Mouse (Mus musculus) 416B (cell line): ENCODE data around the gene Higd1c.
"Not testable (repeated sequence)": the region's sequence is repeated elsewhere in the genome, so short reads cannot be mapped to it uniquely, and the experiment has no call there.

Experiments
- DNase-seq: peaks from one replicate; pipeline ENCODE4 v3.0.0; 2011; ENCODE audit warnings: low read depth

Gene Higd1c

DNA sequence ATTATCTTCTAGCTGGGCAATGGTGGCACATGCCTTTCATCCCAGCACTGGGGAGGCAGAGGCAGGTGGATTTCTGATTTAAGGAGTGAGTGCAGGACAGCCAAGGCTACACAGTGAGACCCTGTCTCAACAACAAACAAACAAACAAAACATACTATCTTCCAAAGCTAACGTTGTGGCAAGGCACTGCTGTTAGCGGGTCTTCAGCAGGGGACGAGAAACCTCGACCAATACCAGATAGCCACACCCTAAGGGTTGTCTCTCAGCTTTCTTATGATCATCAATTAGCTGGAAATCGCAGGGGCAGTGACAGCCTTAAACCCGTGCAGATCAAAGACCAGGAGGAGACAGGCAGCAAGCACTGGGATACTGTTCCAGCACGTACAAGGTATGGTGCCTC is at the start of gene Higd1c:
Gene Higd1c (plus strand): TSS at position 301 of the 400 bp plus-strand sequence.
- no peak for DNase-seq

DNA sequence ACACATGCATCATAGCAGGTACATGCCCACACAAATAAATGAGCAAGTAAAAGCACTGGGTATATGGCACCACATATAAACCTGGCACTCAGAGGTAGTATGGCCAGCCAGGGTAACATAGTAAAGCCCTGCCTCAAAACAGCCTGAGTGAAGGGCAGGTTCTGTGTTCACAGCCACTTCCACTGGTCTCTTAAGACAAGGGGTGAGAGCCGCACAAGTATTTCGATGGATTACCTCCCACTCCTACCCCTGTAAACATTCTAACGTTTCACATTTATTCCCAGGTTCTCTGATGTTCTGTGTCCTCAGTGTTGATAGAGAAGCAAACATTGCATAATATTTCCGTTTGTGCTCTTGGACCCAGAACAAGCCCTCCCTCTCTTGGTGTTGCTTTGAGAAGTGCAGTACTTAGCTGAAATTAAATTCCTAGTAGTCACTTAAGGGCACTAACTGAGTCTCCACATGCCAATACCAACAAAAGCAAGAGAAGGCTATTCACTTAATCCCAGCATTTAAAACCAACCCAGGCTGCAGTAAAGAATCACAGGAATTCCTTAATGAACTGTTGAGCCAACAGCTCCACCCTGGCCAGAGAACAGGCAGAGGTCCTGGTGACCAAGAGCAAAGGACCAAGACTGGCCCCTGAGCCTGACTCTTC is 46.2 kb upstream of the Higd1c start:
- not testable (repeated sequence) for DNase-seq

DNA sequence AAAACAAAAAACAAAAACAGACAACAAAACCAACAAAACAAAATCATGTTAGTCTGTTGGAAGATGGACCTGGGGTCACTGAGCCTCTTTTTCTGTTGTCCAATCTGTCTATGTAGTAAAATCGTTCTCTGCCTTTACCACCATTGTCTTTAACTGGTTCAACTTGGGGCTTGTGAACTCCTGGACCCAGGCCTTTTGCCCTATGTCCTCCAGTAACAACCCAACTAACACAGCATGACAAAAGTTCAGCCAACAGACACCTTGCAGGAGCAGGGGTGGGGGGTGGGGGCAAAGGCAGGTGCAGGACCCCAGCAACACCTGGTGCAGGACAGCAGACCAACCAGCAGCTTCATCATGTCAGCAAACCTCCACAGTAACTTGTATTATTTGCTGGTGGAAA is 44.5 kb upstream of the Higd1c start:
- no peak for DNase-seq

DNA sequence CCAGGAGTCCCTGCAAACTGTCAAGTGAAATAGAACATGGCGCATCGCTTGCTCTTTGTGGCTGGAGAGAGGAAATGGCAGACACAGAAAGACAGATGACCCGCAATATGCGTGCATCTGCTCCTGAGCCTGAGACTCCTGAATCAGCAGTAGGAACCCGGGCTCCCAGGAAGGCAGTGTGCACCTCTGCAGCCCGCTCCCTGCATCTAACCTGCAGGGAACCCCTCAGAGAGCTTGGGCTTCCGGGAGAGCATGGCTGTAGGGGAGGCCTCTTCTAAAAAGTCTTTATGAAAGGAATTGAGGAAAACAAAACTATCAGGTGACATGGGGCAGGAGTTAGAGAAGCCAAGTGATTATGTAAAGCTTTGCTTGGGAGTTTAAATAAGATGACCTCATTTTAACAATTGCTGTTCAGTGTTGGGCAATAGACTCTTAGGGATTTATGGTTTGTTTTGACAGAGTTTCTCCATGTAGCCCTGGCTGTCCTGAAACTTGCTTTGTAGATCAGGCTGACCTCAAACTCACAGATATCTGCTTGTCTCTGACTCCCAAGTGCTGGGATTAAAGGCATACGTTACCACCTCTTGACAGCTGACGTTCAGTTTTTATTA is 43.9 kb upstream of the Higd1c start:
- no peak for DNase-seq

DNA sequence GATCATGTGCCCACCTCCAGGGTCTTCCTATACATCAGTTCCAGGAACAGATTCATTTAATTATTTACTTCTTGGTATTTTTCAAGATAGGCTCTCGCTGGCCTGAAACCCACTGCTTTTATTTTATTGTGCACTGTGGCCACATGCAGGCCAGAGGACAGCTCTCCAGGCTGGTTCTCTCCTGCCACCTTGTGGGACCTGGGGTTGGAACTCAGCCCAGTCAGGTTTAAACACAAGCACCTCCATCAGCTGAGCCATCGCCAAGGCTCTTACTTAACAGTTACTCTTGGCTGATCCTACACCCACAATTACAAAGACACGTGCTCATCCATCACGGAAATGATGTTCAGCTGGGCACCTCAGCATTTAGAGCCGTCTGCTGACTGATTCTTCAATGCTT is 43.2 kb upstream of the Higd1c start:
- DNase-seq = peak; percentile 70

DNA sequence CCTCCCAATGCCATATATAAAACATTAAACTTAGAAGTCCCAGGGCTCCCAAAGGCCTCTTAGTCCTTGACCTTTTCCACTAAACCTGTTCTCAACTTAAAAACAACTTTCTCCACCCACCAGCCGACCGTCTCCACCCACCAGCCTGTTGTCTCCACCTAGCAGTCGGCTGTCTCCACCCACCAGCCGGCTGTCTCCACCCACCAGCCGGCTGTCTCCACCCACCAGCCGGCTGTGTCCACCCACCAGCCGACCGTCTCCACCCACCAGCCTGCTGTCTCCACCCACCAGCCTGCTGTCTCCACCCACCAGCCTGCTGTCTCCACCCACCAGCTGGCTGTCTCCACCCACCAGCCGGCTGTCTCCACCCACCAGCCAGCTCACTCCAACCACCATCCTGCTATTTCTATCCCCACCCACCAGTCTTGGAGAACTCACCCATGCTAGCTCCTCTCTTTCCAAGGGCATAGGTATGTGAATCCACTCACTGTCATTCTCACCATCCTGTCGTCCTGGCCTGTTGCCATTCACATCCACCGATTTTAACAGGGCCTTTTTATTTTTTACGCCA is 40.2 kb upstream of the Higd1c start:
- DNase-seq = peak; percentile 41

DNA sequence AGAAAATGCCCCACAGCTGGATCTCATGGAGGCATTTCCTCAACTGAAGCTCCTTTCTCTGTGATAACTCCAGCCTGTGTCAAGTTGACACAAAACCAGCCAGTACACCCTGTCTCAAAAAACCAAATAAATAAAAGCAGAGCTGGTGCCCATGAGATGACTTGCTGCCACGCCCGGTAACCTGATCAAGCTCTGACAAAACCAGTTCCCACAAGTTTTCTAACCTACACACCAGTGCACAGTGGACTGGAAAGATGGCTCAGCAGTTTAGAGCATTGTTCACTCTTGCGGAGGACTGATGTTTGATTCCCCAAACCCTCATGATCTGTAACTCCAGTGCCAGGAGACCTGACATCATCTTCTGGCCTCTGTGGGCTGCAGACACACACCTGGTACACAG is 39.1 kb upstream of the Higd1c start:
- no peak for DNase-seq

DNA sequence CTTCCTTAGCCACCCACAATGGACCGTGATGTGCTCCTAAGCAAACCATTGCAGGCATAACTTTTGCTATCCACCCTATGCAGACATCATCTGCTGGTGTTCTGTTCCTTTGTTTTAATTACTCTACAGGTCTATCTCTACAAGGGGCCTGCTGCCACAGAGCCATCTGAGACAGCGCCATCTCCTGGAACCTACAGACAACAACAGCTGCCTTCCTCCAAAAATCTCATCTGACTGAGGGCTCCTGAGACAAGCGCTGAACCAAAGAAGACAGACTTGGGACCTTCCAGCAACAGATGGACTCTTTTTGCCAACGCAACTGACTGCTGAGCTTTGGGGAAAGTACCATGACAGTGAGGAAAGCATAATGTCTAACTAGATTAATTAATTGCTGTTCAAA is 36.3 kb upstream of the Higd1c start:
- peak; percentile 46 for DNase-seq

DNA sequence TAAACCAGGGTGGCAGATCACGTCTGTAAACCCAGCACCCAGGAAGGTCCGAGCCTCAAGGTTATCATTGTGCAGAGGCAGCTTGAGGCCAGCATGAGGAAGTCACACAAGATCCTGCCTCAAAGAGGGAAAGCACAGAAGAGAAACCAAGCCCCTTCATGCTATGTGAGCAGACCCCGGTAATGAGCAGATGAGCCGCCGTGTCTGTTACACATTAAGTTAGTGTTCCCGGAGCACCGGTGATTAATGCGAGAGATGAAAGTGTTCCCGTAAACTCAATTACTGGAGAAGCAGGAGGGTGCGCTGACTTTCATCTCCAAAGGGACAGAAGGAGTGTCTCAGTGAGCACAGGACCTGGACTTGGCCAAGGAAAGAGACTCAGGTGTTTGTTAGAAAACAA is 35.0 kb upstream of the Higd1c start:
- not testable (repeated sequence) for DNase-seq

DNA sequence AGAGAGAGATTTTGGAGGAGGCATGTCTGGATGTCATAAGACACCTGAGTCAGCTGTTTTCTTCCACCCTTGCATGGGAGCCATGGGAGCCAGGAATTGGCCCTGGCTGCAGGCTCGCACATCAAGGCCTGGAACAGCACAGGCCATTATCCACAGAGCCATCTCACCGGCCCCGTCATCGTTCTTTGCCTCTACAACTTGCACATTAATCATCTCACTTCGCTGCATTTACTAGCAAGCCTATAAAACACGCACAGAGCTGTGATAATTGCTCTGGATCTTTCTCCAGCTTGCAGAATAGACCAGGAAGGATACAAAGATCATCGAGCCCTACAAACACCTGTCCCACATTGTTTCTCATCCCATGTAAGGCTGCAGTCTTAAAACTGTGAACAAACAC is 33.6 kb upstream of the Higd1c start:
- DNase-seq = no peak

DNA sequence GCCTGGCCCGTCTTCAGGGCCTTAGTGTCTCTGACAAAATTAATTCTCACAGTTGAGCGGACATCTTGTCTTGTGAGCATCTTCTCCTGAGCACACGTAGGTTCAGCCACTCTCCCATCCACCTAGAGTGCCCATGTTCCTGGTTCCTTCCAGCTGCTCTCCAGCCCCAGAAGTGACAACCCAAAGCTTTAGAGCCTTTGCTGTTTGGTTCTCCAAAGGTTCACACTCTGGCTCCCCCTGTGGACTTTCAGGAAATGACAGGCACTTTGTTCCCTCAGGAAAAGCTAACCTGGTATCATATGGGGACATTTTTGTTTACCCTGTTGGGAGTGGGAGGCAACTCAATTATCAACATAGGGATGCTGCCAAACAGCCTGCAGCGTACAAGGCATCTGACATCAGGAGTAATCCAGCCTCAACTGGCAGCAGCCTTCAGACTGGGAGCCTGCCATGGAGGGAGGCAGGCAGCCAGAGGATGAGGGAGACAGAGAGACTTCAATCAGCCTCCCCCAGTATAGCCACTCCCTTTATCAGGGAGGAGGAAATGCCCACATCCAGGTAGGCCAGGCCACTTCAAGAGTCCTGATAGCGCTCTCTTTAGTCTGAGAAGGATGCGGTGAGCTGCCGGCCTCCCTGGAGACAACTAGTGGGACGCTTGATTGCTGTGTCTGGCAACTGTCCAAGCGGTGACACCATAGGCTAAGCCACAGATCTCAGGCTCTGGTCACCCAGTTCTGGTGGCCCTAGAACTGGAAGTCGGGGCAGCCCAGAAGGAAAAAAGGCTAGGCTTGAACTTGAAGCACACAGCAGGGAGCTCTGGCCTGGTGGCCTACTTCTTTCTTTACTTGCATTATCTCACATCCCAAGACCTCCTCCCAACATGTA is 32.0 kb upstream of the Higd1c start:
- DNase-seq = not testable (repeated sequence)

DNA sequence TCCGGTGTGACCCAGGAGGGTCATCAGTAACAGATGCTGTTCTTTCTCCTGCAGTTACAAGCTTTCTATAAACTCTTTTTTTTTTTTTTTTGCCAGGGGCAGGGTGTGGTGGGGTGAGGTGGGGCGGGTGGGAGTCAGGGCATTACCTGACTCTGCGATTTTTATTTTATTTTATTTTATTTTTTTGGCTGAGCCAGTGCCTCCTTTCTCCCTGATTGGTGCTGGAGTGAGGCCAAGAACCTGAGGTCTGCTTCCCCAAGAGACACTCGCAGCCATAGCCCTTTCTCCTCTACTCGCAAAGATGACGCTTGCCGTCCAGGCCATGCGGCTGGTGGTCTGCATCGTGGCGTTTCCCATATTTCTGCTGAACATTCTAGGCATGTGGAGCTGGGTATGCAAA is 29.7 kb upstream of the Higd1c start, which contains the start of gene Mettl7a3:
Gene Mettl7a3 (plus strand): TSS at position 301 of the 400 bp plus-strand sequence.
- DNase-seq = no peak

DNA sequence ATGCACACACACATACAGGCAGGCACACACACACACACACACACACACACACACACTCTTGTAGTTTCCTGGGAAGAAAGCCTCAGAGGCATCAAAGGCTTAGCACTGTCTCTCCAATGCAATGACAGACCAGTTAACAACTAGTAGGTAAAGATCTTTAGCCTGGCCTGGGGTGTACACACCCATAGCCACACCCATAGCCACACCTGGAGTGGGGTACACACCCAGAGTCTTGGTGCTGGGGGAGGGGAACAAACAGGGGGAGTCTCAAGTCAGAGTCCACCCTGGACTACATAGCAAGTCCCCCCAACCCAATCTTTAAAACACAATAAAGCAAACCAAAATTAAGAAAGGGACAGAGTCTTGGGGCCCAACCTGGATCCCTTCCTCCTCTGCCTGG is 27.0 kb upstream of the Higd1c start:
- not testable (repeated sequence) for DNase-seq

DNA sequence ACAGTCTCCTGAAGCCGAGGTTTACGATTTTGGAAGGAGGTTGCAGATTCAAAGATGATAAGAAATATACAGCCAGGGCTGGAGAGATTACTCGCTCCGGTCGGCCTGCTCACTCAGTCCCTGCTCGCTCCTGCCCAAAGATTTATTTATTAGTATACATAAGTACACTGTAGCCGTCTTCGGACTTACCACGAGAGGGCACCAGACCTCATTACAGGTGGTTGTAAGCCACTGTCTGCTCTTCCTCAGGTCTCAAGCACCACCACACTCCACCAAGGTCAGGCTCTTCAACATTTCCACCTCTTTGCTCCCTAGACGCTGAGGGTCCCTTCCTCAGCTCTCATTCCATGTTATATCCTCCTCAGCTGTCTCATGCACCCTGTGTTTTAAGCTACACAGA is 26.5 kb upstream of the Higd1c start:
- peak; percentile 80 for DNase-seq

DNA sequence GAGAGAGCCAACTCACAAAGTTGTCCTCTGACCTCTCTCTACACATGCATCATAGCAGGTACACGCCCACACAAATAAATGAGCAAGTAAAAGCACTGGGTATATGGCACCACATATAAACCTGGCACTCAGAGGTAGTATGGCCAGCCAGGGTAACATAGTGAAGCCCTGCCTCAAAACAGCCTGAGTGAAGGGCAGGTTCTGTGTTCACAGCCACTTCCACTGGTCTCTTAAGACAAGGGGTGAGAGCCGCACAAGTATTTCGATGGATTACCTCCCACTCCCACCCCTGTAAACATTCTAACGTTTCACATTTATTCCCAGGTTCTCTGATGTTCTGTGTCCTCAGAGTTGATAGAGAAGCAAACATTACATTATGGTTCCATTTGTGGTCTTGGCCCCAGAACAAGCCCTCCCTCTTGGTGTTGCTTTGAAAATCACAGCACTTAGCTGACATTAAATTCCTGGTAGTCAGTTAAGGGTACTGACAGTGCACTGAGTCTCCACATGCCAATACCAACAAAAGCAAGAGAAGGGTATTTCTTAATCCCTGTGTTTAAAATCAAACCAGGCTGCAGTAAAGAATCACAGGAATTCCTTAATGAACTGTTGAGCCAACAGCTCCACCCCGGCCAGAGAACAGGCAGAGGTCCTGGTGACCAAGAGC is 22.9 kb upstream of the Higd1c start:
- DNase-seq = not testable (repeated sequence)

DNA sequence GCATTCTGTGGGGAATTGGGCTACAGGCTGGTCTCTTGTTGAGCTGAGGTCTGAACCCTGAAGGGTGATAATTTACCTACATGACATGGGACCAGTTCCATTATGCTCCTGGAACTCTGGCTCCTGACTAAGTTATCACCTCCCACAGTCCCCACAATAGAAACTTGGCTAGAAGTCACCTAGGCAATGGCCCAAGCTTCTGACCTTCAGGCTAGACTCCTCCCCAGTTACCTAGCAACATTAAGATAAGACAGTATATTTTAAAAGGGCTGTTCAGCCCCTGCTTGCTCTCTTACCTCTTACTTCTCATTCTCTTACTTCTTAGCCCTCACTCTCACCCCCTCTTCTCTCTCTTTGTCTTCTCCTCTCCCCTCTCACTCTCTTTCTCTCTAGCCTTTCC is 18.9 kb upstream of the Higd1c start:
- no peak for DNase-seq

DNA sequence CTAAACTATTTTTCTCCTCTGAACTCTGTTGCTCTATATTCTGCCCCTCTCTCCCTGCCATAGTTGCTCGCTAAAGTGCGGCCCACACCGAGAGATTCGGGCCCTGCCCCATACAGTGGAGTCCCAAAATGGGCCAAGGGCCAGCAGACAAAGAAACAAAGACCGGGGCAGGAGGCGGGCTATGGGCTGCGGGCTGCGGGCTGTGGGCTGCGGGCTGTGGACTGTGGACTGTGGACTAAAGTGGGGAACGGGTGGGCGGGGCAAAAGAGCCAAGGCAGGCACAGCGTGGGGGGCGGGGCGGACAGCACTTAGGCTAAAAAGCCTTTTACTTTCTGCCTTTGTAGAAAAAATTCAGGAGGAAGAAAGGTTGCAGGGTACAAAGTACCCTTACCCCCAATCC is 17.6 kb upstream of the Higd1c start:
- DNase-seq = no peak

DNA sequence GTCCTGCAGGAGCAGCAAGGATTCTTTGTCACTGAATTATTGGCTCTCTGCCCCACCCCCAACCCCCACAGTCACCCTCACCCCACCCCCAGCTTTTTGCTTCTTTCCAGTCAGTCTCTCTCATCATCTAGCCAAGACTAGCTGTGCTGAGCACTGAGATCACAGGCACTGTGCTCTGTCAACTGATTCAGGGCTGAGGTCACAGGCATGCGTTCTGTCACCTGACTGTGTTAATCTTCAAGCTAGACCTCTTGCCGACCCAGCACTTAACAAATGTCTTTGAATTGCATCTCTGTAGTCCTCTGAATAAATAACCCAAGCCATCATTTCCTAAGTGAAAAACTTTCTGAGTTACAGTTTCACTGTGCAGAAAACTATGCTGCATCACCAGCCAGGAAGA is 14.8 kb upstream of the Higd1c start:
- no peak for DNase-seq

DNA sequence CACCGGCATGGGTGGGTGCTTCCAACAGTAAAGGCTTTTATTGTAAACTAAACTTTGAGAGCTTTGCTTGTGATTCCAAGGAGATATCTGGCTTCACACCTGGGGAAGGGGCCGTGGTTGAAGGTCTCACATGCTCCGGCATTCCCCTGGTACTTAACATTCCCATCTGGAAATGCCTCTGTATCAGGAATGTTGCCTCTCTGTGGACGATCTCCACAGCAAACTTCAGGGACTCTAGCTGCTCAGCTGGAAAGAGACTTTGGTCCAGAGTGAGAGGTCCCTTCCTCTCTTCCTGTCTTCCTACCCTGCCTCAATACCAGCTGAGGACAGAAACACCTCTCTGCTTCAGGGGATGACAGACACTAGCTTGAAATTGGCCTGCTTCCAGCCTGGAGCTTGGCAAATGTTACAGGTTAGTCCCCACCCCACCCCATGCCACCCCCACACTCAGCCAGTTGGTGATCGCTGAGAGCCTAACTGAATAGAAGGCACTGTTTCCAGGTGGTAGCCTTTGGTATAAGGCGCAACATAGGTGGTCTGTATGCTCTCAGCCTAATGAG is 12.8 kb upstream of the Higd1c start:
- DNase-seq = no peak

DNA sequence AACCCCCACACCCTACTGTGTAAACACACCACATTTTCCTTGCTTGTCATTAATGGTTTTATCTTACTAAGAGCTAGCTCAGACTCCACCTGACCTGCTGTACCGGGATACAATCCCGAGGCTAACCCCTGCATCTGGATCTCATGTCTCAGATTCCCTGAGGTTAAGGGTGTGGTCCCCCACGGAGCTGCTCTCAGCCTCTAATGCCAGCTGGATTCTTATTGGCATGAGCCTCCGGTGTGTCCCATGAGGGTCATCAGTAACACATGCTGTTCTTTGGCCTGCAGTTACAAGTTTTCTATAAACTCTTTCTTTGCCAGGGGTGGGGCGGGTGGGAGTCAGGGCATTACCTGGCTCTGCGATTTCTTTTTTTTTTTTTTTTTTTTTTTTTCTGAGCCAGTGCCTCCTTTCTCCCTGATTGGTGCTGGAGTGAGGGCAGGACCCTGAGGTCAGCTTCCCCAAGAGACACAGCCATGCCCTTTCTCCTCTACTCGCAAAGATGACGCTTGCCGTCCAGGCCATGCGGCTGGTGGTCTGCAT is 11.6 kb upstream of the Higd1c start, which contains the start of the genes Methig1 and Mettl7a2:
Gene Methig1 (plus strand): TSS at position 439 of the 540 bp plus-strand sequence.
Gene Mettl7a2 (plus strand): TSS at position 490 of the 540 bp plus-strand sequence.
- DNase-seq = no peak

DNA sequence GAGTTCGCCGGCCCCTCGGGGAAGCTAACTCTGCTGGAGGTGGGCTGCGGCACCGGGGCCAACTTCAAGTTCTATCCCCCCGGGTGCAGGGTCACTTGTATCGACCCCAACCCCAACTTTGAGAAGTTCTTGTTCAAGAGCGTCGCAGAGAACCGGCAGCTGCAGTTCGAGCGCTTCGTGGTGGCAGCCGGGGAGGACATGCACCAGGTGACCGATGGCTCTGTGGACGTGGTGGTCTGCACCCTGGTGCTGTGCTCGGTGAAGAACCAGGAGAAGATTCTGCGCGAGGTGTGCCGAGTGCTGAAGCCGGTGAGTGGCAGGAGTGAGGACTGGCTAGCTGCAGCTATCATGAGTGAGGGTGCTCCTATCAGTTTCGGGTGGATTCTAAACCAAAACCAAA is 10.9 kb upstream of the Higd1c start:
- DNase-seq = not testable (repeated sequence)
